Mouse (Mus musculus) embryonic facial prominence, embryonic 15.5 days (tissue): ENCODE measurements at regions not wholly inside any gene's neighbourhood (a gene's known extent, or its start where the extent isn't known, plus 50 kb on each side); places are given as distances from the start of the nearest gene placed in this dataset.

Experiments
- ATAC-seq: fragments of 200-750 bp; cut with Nextera tagmentation; 2 replicates; pipeline ENCODE4 v1.8.0; 2017; ENCODE audit warnings: low read depth, moderate TSS enrichment; ENCODE audit not compliant: insufficient number of reproducible peaks, low FRiP score, low TSS enrichment
- H3K27ac ChIP-seq: fragments of 300-500 bp; sonication (generic); replicated peaks from 2 replicates; pipeline ENCODE4 v1.5.1; 2015; ENCODE audit warnings: mild to moderate bottlenecking, inconsistent platforms
- H3K27me3 ChIP-seq: fragments of 300-500 bp; sonication (generic); 2 replicates; pipeline ENCODE4 v1.6.1; 2015; ENCODE audit warnings: inconsistent platforms
- H3K36me3 ChIP-seq: fragments of 300-500 bp; sonication (generic); 2 replicates; pipeline ENCODE4 v1.6.1; 2015; ENCODE audit warnings: mild to moderate bottlenecking, inconsistent platforms
- H3K4me1 ChIP-seq: fragments of 300-500 bp; sonication (generic); 2 replicates; pipeline ENCODE4 v1.6.1; 2015; ENCODE audit warnings: inconsistent platforms
- H3K4me2 ChIP-seq: fragments of 300-500 bp; sonication (generic); replicated peaks from 2 replicates; pipeline ENCODE4 v1.6.1; 2015; ENCODE audit warnings: mild to moderate bottlenecking, inconsistent platforms
- H3K4me3 ChIP-seq: fragments of 300-500 bp; sonication (generic); replicated peaks from 2 replicates; pipeline ENCODE4 v1.5.1; 2015; ENCODE audit warnings: mild to moderate bottlenecking, inconsistent platforms
- H3K9ac ChIP-seq: fragments of 300-500 bp; sonication (generic); 2 replicates; pipeline ENCODE4 v1.6.1; 2015; ENCODE audit warnings: inconsistent platforms
- H3K9me3 ChIP-seq: fragments of 300-500 bp; sonication (generic); replicated peaks from 2 replicates; pipeline ENCODE4 v1.6.1; 2016; ENCODE audit warnings: inconsistent platforms
- WGBS: fragments of 180-500 bp; shearing (Covaris S2); methylation state at CpG from one replicate; pipeline ENCODE4 v1.1.7; 2015; 5-methylcytosine and 5-hydroxymethylcytosine counted together

- Histone ChIP-seq H3K9me3 (no peaks in the 10 kb centered on the region), H3K9ac (peak overlapping the region; percentile 29; the same call in 1 of the 2 replicates), H3K27ac (no peak overlapping the region), H3K27me3 (no peaks in the 10 kb centered on the region), H3K4me3 (peak overlapping the region; percentile 49), H3K4me2 (peak overlapping the region; percentile 70), H3K36me3 (no peaks in the 10 kb centered on the region), H3K4me1 (peaks cover 11% of the 10 kb centered on the region)
- no peak for ATAC-seq
- 22% methylated on average over 10 of the region's 10 CpGs for WGBS
These were observed 146.5 kb upstream of the Ccdc54 start for GRCm38 (mm10) chr16:50737396-50737843.

- Histone ChIP-seq H3K9me3 (no peaks in the 10 kb centered on the region), H3K27me3 (no peaks in the 10 kb centered on the region), H3K4me3 (peak overlapping the region; percentile 49), H3K36me3 (no peaks in the 10 kb centered on the region), H3K4me2 (peak overlapping the region; percentile 70), H3K27ac (peak overlapping the region; percentile 75), H3K9ac (no peak overlapping the region), H3K4me1 (peaks cover 15% of the 10 kb centered on the region)
- ATAC-seq: peak; percentile 89
- WGBS: 8% methylated on average over 21 of the region's 21 CpGs
These were observed 145.4 kb upstream of the Ccdc54 start for GRCm38 (mm10) chr16:50736151-50737047.

GRCm38 (mm10) chr16:50733359-50733758 is 142.4 kb upstream of the Ccdc54 start:
- no peaks in the 10 kb centered on the region for H3K27me3 ChIP-seq
- H3K9me3 ChIP-seq: no peaks in the 10 kb centered on the region
- no peak overlapping the region for H3K27ac ChIP-seq
- no peak overlapping the region for H3K4me3 ChIP-seq
- no peak overlapping the region for H3K9ac ChIP-seq
- H3K36me3 ChIP-seq: no peaks in the 10 kb centered on the region
- H3K4me1 ChIP-seq: peaks cover 15% of the 10 kb centered on the region
- H3K4me2 ChIP-seq: no peak overlapping the region
- ATAC-seq: no peak
- WGBS: 94% methylated on average over 3 of the region's 3 CpGs

GRCm38 (mm10) chr16:50732082-50733006 is 141.4 kb upstream of the Ccdc54 start:
- under 1% methylated on average over 58 of the region's 58 CpGs for WGBS
- peak overlapping the region; percentile 83 for H3K27ac ChIP-seq
- H3K4me2 ChIP-seq: peak overlapping the region; percentile 73
- no peaks in the 10 kb centered on the region for H3K27me3 ChIP-seq
- H3K9me3 ChIP-seq: no peaks in the 10 kb centered on the region
- peaks cover 13% of the 10 kb centered on the region for H3K4me1 ChIP-seq
- H3K9ac ChIP-seq: peak overlapping the region; percentile 37
- H3K4me3 ChIP-seq: peak overlapping the region; percentile 81
- ATAC-seq: peak; percentile 91
- peaks cover 3% of the 10 kb centered on the region; the same call in 1 of the 2 replicates for H3K36me3 ChIP-seq

GRCm38 (mm10) chr16:50729341-50729740 is 138.4 kb upstream of the Ccdc54 start:
- no peak for ATAC-seq

GRCm38 (mm10) chr16:50723144-50723543 is 132.2 kb upstream of the Ccdc54 start:
- 89% methylated on average over 6 of the region's 6 CpGs for WGBS

More at GRCm38 (mm10) chr16:50729341-50729740, 138.4 kb upstream of the Ccdc54 start:
- Histone ChIP-seq H3K4me2 (no peak overlapping the region), H3K27ac (no peak overlapping the region), H3K9me3 (no peaks in the 10 kb centered on the region), H3K36me3 (peaks cover 5% of the 10 kb centered on the region; the same call in 1 of the 2 replicates), H3K4me1 (0 out of 2 replicates have a peak, but pooled peaks cover 8% of the 10 kb centered on the region), H3K9ac (no peak overlapping the region), H3K27me3 (no peaks in the 10 kb centered on the region), H3K4me3 (no peak overlapping the region)
- WGBS: 56% methylated on average over 5 of the region's 5 CpGs

GRCm38 (mm10) chr16:50717306-50718017 is 126.5 kb upstream of the Ccdc54 start:
- Histone ChIP-seq H3K4me2 (no peak overlapping the region), H3K27me3 (no peaks in the 10 kb centered on the region), H3K27ac (no peak overlapping the region), H3K4me1 (no peaks in the 10 kb centered on the region), H3K36me3 (no peaks in the 10 kb centered on the region), H3K4me3 (no peak overlapping the region), H3K9ac (no peak overlapping the region), H3K9me3 (no peaks in the 10 kb centered on the region)
- no peak for ATAC-seq
- WGBS: 61% methylated on average over 10 of the region's 10 CpGs

More at GRCm38 (mm10) chr16:50723144-50723543, 132.2 kb upstream of the Ccdc54 start:
- no peak for ATAC-seq
- Histone ChIP-seq H3K4me3 (no peak overlapping the region), H3K27me3 (no peaks in the 10 kb centered on the region), H3K4me2 (no peak overlapping the region), H3K9me3 (no peaks in the 10 kb centered on the region), H3K27ac (no peak overlapping the region), H3K4me1 (no peaks in the 10 kb centered on the region), H3K36me3 (peaks cover 5% of the 10 kb centered on the region; the same call in 1 of the 2 replicates), H3K9ac (no peak overlapping the region)

GRCm38 (mm10) chr16:50709727-50710126 is 118.8 kb upstream of the Ccdc54 start:
- no peaks in the 10 kb centered on the region for H3K27me3 ChIP-seq
- H3K36me3 ChIP-seq: no peaks in the 10 kb centered on the region
- no peak overlapping the region for H3K9ac ChIP-seq
- H3K4me3 ChIP-seq: no peak overlapping the region
- no peak overlapping the region for H3K4me2 ChIP-seq
- 66% methylated on average over 6 of the region's 6 CpGs for WGBS
- ATAC-seq: no peak
- no peak overlapping the region for H3K27ac ChIP-seq
- no peaks in the 10 kb centered on the region for H3K4me1 ChIP-seq
- H3K9me3 ChIP-seq: no peaks in the 10 kb centered on the region

- H3K4me1 ChIP-seq: no peaks in the 10 kb centered on the region
- no peak overlapping the region for H3K4me3 ChIP-seq
- 87% methylated on average over 2 of the region's 2 CpGs for WGBS
- H3K27ac ChIP-seq: no peak overlapping the region
- H3K9ac ChIP-seq: no peak overlapping the region
- no peaks in the 10 kb centered on the region for H3K9me3 ChIP-seq
- no peaks in the 10 kb centered on the region for H3K36me3 ChIP-seq
- H3K4me2 ChIP-seq: no peak overlapping the region
- no peak for ATAC-seq
- H3K27me3 ChIP-seq: no peaks in the 10 kb centered on the region
These were observed 117.0 kb upstream of the Ccdc54 start for GRCm38 (mm10) chr16:50707906-50708305.

GRCm38 (mm10) chr16:50705921-50706320 is 115.0 kb upstream of the Ccdc54 start:
- no peaks in the 10 kb centered on the region for H3K4me1 ChIP-seq
- H3K4me3 ChIP-seq: no peak overlapping the region
- no peaks in the 10 kb centered on the region for H3K27me3 ChIP-seq
- no peak overlapping the region for H3K9ac ChIP-seq
- no peak overlapping the region for H3K4me2 ChIP-seq
- no peak for ATAC-seq
- no peaks in the 10 kb centered on the region for H3K9me3 ChIP-seq
- WGBS: 73% methylated on average over 4 of the region's 4 CpGs
- no peak overlapping the region for H3K27ac ChIP-seq
- H3K36me3 ChIP-seq: no peaks in the 10 kb centered on the region
